Mouse (Mus musculus) right cerebral cortex, postnatal 25 days (tissue): ENCODE measurements at regions not wholly inside any gene's neighbourhood (a gene's known extent, or its start where the extent isn't known, plus 50 kb on each side); places are given as distances from the start of the nearest gene placed in this dataset.
"Not testable (repeated sequence)": the region's sequence is repeated elsewhere in the genome, so short reads cannot be mapped to it uniquely, and the experiment has no call there.

ENCODE experiments used
- DNase-seq: peaks from one replicate; pipeline ENCODE4 v3.0.0; 2022

DNA sequence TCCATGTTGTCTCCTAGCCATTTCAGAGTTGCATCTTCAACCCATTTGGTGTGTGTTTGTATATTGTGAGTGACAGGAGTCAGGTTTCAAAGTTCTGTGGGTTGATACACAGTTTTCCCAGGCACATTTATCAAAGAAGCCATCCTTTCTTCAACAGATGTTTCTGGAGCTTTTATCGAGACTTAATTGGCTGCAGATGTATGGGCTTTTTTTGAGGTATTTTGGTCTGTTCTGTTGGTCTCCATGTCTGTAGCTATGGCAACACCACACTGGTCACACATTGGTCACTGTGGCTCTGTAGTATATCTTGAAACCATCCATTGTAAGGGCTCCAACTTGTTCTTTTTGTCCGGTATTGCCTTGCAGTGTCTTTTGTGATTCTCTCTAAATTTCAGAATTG, 565.1 kb upstream of the Arid1b start:
- no peak for DNase-seq

DNA sequence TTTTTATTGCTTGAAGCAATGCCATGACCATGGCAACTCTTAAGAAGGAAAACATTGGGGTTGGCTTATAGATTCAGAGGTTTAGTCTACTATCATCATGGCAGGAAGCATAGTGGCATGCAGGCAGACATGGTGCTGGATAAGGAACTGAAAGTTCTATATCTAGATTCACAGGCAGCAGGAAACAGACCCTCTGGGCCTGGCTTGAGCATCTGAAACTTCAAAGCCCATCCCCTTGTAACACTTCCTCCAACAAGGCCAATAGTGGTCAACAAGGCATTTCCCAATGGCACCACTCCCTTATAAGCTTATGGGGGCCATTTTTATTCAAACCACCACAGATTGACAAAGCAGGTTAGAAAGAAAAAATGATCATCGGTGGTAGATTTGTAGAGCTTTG, 548.5 kb upstream of the Arid1b start:
- no peak for DNase-seq

DNA sequence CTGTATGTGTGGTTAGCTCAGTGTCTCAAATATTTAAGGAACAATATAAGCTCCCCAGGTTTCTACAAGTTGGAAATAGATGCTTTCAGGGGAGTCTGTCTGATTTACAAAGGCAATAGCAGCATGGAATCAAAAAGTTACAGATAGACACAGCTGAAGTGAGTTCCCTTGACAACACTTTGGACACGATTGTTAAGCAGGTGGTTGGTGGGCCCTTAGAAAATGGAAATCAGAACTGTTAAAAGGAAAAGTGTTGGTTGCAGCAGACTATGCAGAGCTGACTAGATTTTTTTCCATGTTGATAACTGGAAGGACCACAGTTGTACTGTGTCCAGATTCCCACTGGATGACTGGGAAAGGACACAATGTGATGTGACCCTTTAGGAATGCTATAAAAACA, 536.6 kb upstream of the Arid1b start:
- no peak for DNase-seq

DNA sequence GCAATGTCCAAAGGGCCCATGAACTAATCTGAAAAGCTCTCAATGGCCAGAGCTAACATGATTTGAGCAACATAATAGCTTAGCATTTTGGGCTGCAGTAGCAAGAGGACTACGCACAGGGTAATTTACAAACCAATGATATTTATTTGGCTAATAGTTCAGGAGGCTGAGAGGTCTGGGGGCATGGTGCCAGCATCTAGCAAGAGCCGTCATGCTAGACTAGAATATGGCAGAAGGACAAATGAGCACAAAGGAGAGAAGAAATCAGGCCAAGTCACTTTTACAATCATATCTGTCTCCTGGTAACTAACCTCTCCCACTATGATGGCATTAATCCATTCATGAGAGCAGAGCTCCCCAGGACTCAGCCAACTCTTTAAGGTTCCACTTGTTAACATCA, 532.6 kb upstream of the Arid1b start:
- no peak for DNase-seq

DNA sequence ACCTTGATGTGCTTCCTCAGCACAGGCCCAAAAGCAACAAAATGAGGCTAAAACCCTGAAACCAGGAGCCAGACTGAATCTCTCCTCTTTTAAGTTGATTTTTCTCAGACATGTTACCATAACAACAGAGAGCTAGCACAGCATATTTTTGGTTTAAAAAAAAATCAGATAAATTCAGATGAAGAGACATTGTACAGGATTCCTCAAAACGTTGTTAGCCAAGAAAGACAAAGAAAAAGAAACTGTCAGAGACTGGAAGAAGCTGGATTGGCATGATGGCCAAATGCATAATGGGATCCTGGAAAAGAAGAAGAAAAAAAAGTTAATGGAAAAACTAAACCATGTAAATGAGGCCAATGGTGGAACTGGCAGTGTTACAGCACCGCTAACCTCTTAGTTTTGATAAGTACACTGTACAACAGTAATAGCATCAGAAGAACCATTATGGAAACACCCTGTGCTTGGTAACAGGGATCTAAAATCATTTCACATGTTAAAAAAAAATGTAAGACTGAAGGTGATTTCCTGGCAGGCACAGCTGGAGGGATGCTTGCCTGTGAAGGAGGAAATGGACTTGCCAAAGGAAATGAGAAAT, 529.7 kb upstream of the Arid1b start:
- DNase-seq, result no peak

DNA sequence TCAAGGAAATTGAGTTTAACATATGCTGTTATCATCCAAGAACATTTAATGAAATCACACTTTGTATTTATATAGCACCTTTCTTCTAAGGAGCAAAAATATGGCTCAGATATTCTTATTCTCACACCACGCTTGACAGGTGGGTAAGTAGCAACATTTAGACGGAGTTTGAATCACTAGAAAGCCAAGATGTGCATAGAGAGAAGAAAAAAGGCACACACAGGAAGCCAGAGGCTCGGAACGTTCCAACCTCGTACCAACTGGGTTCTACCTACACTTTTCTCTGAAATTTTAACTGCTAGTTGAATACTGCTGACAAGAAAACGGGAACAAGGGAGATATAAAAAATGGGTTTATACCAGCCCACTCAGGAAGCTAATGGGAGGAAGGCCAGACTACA, 528.4 kb upstream of the Arid1b start:
- peak; percentile 11 for DNase-seq

DNA sequence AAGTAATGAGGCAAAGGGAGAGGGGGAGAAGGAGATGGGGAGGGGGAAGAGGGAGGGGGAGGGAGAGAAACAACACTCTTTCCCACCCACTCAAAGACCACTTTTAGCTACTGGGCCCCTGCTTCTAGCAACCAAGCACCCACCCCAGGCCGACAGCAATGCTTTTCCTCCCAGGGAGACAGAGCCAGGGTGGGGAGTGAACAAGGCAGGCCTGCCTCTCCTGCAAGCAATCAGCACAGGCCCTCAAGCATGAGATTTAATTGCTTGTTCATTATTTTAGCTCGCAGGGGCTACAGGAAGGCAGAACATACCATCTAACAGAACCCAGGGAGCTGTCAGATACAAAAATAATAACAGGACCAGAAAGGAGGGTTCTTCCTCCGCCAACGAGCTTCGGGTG, 521.7 kb upstream of the Arid1b start:
- no peak for DNase-seq

DNA sequence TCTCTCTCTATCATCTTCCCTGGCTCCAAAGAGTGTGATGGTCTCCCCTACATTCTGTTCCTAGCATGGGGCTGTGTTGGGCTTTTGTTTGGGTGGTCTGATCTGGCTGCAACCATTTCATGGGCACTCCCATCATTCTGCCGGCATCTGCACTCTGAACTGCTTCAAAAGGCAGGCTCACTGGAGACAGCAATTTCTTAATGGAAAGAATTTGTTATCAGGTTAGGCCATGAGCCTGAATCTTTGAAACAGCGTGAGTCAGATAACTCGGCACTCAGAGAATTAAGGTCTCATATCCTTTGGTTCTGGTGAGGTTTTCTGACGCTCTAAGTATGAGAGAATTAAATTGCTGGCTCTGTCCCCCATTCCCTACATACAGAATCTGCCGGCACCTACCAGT, 519.8 kb upstream of the Arid1b start:
- no peak for DNase-seq

DNA sequence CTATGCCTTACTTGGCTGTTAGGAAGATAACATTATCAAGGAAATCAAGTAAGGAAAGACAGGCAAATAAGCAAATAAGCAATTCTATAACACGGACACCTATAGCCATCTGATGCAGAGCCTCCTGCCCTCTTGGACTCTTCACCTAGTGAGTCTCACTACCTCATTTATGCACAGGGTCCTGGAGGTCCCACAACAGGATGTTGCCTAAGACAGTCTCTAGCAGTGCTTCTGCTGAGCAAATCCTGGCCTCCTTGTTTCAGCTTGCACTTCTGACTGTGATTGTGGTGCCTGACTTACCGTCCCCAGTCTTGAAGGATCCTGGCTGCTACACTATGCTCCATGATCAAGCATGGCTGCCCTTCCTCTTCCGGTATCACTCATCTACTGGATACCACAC, 518.5 kb upstream of the Arid1b start:
- DNase-seq, result no peak

DNA sequence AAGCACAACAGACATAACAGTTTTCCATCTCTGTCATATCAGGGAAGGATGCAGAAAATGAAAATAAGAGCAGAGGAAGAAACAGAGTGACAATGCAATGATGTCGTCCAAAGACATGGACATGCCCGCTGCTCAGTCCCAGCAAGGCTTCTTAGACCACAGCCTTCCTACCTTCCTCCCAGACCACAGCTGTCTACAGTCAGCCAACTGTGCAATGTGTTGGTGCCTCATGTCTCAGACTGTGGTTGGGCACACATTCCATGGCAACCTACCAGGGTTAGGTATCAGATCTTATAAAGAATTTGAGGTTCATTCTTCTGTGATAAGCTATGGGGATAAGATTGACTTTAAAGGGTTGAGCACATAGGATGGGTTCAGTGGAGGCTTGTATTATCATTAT, 499.7 kb upstream of the Arid1b start:
- DNase-seq, result no peak

DNA sequence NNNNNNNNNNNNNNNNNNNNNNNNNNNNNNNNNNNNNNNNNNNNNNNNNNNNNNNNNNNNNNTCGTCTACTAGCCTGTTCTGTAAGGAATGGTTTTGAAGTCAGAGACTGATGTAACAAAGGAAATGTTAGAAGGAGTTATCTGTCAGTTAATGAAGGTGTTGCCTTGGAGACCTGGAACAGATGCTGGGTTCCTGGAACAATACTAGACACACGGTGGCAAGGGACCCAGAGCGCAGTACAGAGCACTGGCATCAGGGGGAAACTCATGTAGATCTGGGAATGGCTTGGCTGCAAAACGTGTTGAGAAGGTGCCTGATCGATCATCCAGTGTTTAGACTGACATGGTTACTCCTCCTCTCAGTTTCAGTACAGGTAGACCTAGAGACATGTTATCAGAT, 493.6 kb upstream of the Arid1b start:
- DNase-seq, result no peak

DNA sequence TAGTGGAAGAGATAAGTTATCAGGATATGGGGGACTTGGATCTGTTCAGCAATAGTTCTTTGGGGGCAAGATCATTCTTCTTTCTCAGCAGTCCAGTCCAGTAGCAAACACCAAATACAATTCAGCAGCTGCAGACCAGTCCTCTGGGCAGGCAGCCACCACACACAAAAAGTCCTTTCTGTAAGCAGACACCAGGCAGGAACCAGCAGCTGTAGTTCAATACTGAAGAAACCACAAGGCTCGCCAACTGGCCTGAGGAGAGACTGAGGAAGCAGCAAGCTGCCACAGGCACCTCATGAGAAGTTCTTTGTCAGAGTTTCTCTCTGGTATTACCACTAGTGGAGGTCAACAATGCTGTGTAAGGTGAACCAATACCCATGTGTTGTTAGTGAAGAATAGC, 493.1 kb upstream of the Arid1b start:
- DNase-seq, result no peak

DNA sequence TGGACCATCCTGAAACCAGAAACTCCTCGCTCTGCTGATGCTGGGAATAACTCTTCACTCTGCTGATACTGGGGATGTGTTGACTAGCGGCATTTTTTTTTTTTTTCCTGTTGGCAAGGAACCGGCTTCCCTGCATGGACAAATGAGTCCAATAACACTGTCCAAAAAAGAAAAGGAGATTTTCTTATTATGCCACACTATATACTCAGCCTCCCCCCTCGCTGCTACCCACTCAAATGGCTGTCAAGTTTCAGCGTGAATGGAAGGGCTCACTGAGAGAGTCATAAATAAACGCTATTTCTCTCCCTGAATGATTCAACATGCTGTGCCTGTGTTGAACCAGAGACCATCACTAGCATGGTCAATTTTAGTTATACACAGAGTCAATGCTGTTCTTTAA, 489.2 kb upstream of the Arid1b start:
- peak; percentile 8 for DNase-seq

DNA sequence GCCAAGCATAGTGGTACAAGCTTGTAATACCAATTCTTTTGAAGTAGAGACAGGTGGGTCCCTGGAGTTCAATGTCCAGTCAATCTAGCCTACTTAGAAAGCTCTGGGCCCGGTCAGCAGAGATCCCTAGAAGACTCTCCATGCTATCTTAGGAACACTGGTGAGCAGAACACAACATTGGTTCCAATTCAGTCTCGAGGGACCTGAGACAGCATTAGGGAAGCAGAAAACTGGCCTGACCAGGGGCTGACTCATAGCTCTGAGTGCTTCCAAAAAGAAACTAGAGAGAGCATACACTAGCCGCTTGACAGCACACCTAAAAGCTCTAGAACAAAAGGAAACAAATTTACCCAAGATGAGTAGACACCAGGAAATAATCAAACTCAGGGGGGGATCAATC, 484.6 kb upstream of the Arid1b start:
- DNase-seq, result no peak

DNA sequence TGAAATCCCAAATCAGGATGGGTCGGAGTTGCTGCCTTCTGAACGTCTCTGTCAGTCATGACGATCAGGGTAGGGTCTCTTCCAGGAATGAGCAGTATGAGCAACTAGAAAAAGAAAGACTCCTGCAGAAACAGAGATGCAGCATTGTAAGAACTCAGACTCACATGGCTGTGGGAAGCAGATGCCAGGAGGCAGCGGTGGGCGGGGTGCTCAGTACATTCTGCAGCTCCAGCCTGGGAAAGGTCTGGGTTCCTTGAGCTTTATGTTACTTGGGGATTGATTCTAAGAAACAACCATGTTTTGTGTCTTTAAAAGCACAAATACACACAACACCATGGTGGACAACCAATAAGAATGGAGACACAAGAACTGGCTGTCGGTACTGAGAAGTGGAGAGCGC, 478.0 kb upstream of the Arid1b start:
- peak; percentile 52 for DNase-seq

DNA sequence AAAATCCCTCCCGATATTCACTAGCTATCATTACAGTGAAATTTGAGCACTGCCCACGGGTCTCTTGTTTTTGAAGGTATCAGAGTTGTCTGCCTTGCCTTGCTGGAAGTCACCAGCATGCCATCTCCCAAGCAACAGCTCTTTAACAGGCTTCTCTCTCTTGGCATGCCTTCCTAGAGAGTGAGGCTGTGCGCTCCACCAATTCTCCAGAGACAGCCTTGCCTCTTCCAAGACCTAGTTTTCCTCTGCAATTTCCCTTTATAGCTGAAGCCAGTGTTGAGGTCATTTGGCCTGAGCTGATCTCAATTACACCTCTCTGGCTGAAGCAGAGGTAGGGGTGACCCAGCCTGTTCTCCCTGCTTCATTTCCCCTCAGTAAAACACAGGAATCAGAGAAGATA, 477.3 kb upstream of the Arid1b start:
- DNase-seq, result peak; percentile 20

DNA sequence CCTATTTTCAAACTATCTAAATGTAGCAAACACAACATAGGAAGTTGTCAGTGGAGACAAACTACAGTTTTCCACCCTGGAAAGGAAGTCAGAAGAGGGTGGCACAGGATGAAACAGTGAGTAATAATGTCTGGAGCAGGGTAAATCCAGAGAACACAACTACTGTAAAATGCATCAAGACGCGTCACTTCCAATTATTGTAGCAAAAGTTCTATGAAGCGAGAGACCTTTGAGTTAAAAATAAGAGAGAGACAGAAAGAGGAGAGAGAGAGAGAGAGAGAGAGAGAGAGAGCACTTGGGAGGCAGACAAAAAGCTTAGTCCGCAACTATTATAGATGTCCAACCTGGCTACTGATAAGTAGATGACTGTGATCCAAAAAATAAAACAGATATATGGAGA, 473.1 kb upstream of the Arid1b start:
- no peak for DNase-seq

DNA sequence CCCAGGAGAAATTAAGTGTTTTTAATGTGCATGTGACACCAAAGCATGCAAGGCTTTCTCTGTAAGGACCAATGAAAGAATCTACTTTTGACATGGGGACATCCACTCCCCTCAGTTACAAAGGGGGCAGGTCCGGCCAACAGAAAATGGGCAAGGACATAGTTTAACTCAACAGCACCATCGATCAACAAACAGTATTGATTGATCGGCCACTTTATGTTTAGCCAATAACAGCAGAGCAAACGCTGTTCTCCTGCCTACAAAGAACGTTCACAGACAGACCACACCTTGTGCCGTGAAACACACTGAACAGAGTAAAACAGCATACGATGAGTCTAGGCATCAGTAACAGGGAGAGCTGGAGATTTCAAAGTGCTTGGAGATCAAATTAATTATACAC, 467.7 kb upstream of the Arid1b start:
- DNase-seq, result no peak

DNA sequence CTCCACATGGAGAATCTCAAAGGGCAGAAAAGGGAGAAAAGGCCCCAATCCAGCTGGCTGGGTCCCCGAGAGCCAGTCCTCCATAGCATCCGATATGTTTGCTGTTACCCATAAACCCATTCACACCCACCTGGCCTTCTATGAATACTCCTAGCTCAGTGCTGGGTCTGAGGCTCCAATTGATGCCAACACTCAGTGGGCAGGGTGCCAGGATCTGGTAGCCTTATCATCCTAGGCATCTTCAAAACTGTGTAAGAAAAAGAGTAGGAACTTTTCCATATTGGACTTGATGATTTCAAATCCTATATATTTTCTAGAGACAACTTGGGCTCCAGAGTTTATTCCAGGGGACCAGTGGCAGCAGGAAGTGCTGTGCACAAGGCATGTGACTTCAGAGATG, 462.0 kb upstream of the Arid1b start:
- DNase-seq, result no peak

DNA sequence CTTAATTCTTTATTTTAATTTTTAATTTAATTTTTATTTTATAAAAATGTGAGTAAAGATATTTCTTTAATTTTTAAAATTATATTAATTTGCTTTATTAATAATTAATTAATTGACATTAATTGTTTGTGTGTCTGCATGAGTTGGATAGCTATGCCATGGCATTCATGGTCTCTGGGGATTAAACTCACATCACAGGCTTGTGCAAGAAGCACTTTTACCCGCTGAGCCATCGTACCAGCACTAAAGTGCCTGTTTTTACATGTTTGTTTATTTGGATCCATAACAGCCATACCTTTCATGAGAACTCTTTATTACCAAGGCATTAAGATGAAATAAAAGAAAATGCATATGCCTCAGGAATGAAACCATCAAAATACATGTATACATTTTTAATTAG, 453.7 kb upstream of the Arid1b start:
- DNase-seq, result no peak

DNA sequence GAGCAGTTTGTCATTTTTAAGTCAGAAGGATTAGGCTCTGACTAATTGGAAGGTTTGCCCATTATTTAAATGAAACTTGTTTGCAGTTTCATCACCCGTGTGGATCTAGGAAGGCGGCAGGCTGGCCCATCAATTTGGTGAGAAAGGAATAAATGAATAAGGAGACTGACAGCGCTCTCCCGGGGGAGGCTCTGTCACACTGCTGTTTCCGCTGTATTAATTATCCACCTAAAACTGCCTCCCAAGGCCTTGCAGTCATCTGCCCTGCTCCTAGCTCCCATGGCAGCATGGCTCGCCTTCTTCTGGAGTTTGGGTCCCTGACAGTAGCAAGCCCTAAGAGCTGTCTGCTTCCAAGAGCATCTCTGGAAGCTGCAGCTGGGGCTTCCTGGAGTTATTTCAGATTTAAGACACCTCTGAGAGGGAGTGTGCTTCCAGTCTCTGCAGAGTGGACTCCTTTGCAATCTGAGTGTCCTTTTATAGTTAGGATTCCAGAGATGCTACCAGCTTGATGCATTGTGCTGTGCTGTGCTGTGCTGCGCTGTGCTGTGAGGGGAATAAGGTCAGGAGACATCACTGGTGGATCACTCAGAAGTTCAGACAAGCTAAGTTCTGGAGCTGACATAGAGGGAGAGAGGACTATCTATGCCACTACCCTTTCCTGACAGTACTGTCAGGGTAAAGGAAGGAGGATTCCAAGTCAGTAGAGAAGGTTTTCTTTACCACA, 452.9 kb upstream of the Arid1b start:
- DNase-seq, result no peak

DNA sequence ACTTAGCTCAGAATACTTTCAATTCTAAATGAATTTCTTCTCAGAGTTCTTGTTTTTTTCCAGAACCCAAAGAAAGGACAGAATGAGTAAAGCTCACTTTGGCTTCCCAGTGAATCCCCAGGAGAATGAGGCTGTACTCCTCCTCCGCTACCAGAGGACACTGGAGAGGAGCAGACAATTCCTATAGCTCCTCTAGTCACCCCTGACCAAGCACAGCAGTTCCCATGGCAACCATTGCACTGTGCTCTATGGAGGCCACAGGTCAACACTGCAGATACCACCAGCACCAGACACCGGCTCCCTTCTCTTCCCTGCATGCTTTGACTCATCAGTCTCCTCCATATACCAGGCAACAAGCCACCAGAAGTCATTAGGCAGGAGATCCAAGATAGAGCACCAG, 447.6 kb upstream of the Arid1b start:
- no peak for DNase-seq

DNA sequence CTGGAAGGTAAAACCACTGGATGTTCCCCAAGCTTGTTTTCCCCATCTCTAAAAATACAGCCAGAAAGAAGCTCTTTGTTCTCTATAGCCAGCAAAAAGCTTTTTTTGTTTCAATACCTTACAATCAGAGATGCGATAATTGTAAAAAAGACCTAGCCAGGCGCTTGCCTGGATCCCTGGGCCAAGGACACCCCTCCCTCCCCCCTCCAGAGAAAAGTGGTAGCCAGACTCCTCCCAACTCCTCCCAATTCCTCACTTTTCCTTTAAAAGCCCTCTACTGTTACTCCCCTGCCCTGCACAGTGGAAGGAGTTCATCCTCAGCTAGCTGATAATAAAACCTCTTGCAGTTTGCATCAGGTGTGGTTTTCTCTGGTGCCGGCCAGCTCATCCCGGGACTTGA, 441.1 kb upstream of the Arid1b start:
- not testable (repeated sequence) for DNase-seq

DNA sequence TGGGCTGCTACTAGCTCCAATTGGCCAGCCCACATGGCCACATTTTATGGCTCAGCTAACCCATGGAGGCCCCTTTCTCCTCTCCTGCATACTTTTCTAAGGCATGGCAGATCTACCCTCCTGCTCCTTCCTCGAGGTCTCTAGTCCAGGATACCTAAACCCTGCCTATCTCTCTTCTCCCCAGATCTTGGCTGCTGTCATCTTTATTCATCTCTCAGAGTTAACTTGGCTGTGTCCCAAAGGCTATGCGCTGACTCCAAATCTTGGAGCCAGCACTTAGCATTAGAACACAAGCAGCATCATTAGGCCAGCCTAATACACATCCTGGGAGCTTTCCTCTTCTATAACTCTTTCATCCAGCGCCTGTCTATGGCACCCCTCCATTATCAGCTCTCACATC, 430.5 kb upstream of the Arid1b start:
- DNase-seq, result no peak

DNA sequence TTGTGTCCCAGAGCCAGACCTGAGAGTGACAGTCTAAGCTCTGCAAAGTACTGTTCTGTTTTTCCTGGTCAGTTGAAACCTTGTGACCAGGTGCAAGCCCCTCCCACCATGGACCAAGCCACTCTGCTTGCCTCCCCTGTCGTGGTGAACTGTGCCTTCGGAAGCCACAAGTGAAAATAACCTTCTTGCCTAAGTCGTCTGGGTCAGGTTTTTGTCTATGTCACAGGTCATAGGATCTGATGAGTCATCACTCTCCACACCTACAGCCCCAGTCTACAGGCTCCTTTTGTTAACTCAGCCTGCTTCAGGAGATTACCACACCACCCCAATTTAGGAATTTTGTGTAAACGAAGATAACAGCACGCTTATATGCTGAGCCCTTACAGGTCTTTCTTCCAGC, 417.2 kb upstream of the Arid1b start:
- DNase-seq, result no peak
